Mouse (Mus musculus) erythroblast, embryonic 14.5 days (primary cell): Measurements from ENCODE around the gene Selplg.

ENCODE experiments used
- GATA1 ChIP-seq: IDR thresholded peaks from 2 replicates; pipeline ENCODE4 v1.6.1; 2012; ENCODE audit warnings: low read length, inconsistent platforms, mixed read lengths
- TAL1 ChIP-seq: IDR thresholded peaks from 3 replicates; pipeline ENCODE4 v1.6.1; 2012; ENCODE audit warnings: low read length, inconsistent platforms, mixed read lengths

GRCm38 (mm10) chr5:113799691-113800090, 32.8 kb downstream of the Selplg start:
- TF ChIP-seq GATA1 (no peak), TAL1 (no peak)
